ENCODE assay signal across 21 mouse cellular contexts in genomic region chr13:30649197-30649596, GRCm38 (mm10).
"Had no signal": no experiment of that assay in that cellular context is flagged by ENCODE, and none has a peak within 500 bp of the region (broad histone marks: within the 10 kb centered on the region; RNA-seq: fewer than 3 reads in every experiment).

No protein-coding gene starts in this region.

- ATAC-seq: hindbrain, embryonic 16.5 days; hindbrain, postnatal 0 days; inflammation-experienced regulatory T-cells, adult 6 months; intestine, embryonic 15.5 days; intestine, embryonic 16.5 days; intestine, postnatal 0 days had no signal

- DNase-seq: heart, postnatal 14 days; heart, postnatal 36 days; heart, postnatal 4 days; kidney, adult 11 months; kidney, adult 18-20 months; kidney, adult 2 months; kidney, adult 8-10 months; kidney, adult 9 months; kidney, postnatal 10 days; kidney, postnatal 14 days; kidney, postnatal 25 days; kidney, postnatal 36 days; kidney, postnatal 4 days; layer of hippocampus, adult 9-11 months; layer of hippocampus, postnatal 36 days had no signal
